Mouse (Mus musculus): ENCODE data around the gene Acot9. TPM values are rescaled to one million over a fixed set of nuclear protein-coding genes. Genes with fewer than 3 reads are reported as not detected.

The Acot9 gene
- 25.2 and 25.9 TPM in 2 replicates for polyA plus RNA-seq (2016; fragmentation: Nextera tagmentation; extraction: Ambion mirVana)

GRCm38 (mm10) chrX:155262235-155262914 lies at the start of gene Acot9:
Gene Acot9 (plus strand): TSS chrX:155262443.
- no peak within 1 kb of the TSS for H3K27ac ChIP-seq
- WGBS = 20% methylated on average over 37 of the region's 37 CpGs

GRCm38 (mm10) chrX:155214291-155215136 lies 47.7 kb upstream of the Acot9 start:
- 0 out of 2 replicates have a peak overlapping the region, but pooled peaks have one; percentile 55 for H3K4me2 ChIP-seq
- 90% methylated on average over 5 of the region's 5 CpGs for WGBS
- no peak for ATAC-seq (ENCODE audit: insufficient number of reproducible peaks, insufficient read depth, low FRiP score, low TSS enrichment, low read depth)
- H3K27me3 ChIP-seq = no peaks in the 10 kb centered on the region
- H3K36me3 ChIP-seq = no peaks in the 10 kb centered on the region
- H3K9me3 ChIP-seq = no peaks in the 10 kb centered on the region
- H3K4me3 ChIP-seq (replicated peaks) = no peak overlapping the region
- H3K27ac ChIP-seq = no peak overlapping the region
- H3K4me1 ChIP-seq (replicated peaks) = no peaks in the 10 kb centered on the region
- no peak overlapping the region for H3K9ac ChIP-seq (replicated peaks)

More at GRCm38 (mm10) chrX:155262235-155262914, at the start of gene Acot9:
- Histone ChIP-seq H3K4me2 (peak within 1 kb of the TSS; percentile 57), H3K27me3 (no peaks in the 10 kb centered on the region), H3K4me1 (replicated peaks) (no peaks in the 10 kb centered on the region), H3K9ac (replicated peaks) (peak within 1 kb of the TSS; percentile 54; the same call in 1 of the 2 replicates), H3K36me3 (no peaks in the 10 kb centered on the region), H3K9me3 (no peaks in the 10 kb centered on the region), H3K4me3 (replicated peaks) (peak within 1 kb of the TSS; percentile 52)
- peak; percentile 99 for ATAC-seq (ENCODE audit: insufficient number of reproducible peaks, insufficient read depth, low FRiP score, low TSS enrichment, low read depth)

GRCm38 (mm10) chrX:155215501-155216248 lies 46.6 kb upstream of the Acot9 start:
- Histone ChIP-seq H3K36me3 (no peaks in the 10 kb centered on the region), H3K9me3 (no peaks in the 10 kb centered on the region), H3K4me1 (replicated peaks) (no peaks in the 10 kb centered on the region), H3K9ac (replicated peaks) (peak overlapping the region; percentile 51), H3K4me2 (peak overlapping the region; percentile 55), H3K27me3 (no peaks in the 10 kb centered on the region), H3K27ac (no peak overlapping the region), H3K4me3 (replicated peaks) (peak overlapping the region; percentile 51)
- WGBS = 24% methylated on average over 24 of the region's 24 CpGs
- peak; percentile 75; the same call in 1 of the 2 replicates for ATAC-seq (ENCODE audit: insufficient number of reproducible peaks, insufficient read depth, low FRiP score, low TSS enrichment, low read depth)

- ATAC-seq (ENCODE audit: insufficient number of reproducible peaks, insufficient read depth, low FRiP score, low TSS enrichment, low read depth) = peak; percentile 93
- 22% methylated on average over 26 of the region's 26 CpGs for WGBS
- Histone ChIP-seq H3K4me2 (peak within 1 kb of the TSS; percentile 55), H3K9me3 (no peaks in the 10 kb centered on the region), H3K36me3 (no peaks in the 10 kb centered on the region), H3K4me3 (replicated peaks) (peak within 1 kb of the TSS; percentile 51), H3K4me1 (replicated peaks) (no peaks in the 10 kb centered on the region), H3K27me3 (no peaks in the 10 kb centered on the region), H3K9ac (replicated peaks) (peak within 1 kb of the TSS; percentile 51), H3K27ac (no peak within 1 kb of the TSS)
Measured at GRCm38 (mm10) chrX:155216271-155216670, 46.0 kb upstream of the Acot9 start, which contains the start of gene Sat1. Gene Sat1 (minus strand): TSS chrX:155216449.

GRCm38 (mm10) chrX:155218277-155218676 lies 44.0 kb upstream of the Acot9 start:
- 80% methylated on average over 2 of the region's 2 CpGs for WGBS
- Histone ChIP-seq H3K4me1 (replicated peaks) (no peaks in the 10 kb centered on the region), H3K27me3 (no peaks in the 10 kb centered on the region), H3K4me2 (no peak overlapping the region), H3K9ac (replicated peaks) (no peak overlapping the region), H3K36me3 (no peaks in the 10 kb centered on the region), H3K4me3 (replicated peaks) (no peak overlapping the region), H3K9me3 (no peaks in the 10 kb centered on the region), H3K27ac (no peak overlapping the region)
- no peak for ATAC-seq (ENCODE audit: insufficient number of reproducible peaks, insufficient read depth, low FRiP score, low TSS enrichment, low read depth)

GRCm38 (mm10) chrX:155256856-155257255 lies 5.4 kb upstream of the Acot9 start:
- Histone ChIP-seq H3K36me3 (no peaks in the 10 kb centered on the region), H3K4me3 (replicated peaks) (no peak overlapping the region), H3K9me3 (no peaks in the 10 kb centered on the region), H3K27ac (no peak overlapping the region), H3K4me2 (no peak overlapping the region), H3K9ac (replicated peaks) (no peak overlapping the region), H3K4me1 (replicated peaks) (no peaks in the 10 kb centered on the region), H3K27me3 (no peaks in the 10 kb centered on the region)
- ATAC-seq (ENCODE audit: insufficient number of reproducible peaks, insufficient read depth, low FRiP score, low TSS enrichment, low read depth) = no peak

- Histone ChIP-seq H3K27me3 (no peaks in the 10 kb centered on the region), H3K4me3 (replicated peaks) (peak overlapping the region; percentile 52), H3K9ac (replicated peaks) (0 out of 2 replicates have a peak overlapping the region, but pooled peaks have one; percentile 54), H3K4me1 (replicated peaks) (no peaks in the 10 kb centered on the region), H3K4me2 (peak overlapping the region; percentile 57), H3K9me3 (no peaks in the 10 kb centered on the region), H3K27ac (no peak overlapping the region), H3K36me3 (no peaks in the 10 kb centered on the region)
- 40% methylated on average over 1 of the region's 1 CpGs for WGBS
- no peak for ATAC-seq (ENCODE audit: insufficient number of reproducible peaks, insufficient read depth, low FRiP score, low TSS enrichment, low read depth)
Measured at GRCm38 (mm10) chrX:155262915-155263252, 641 bp downstream of the Acot9 start.

- Histone ChIP-seq H3K4me3 (replicated peaks) (no peak overlapping the region), H3K9me3 (no peaks in the 10 kb centered on the region), H3K27me3 (no peaks in the 10 kb centered on the region), H3K27ac (no peak overlapping the region), H3K36me3 (no peaks in the 10 kb centered on the region), H3K9ac (replicated peaks) (no peak overlapping the region), H3K4me2 (no peak overlapping the region), H3K4me1 (replicated peaks) (no peaks in the 10 kb centered on the region)
- no peak for ATAC-seq (ENCODE audit: insufficient number of reproducible peaks, insufficient read depth, low FRiP score, low TSS enrichment, low read depth)
- WGBS = 72% methylated on average over 4 of the region's 4 CpGs
Measured at GRCm38 (mm10) chrX:155278483-155278882, 16.2 kb downstream of the Acot9 start.

GRCm38 (mm10) chrX:155280427-155281044 lies 18.3 kb downstream of the Acot9 start:
- no peaks in the 10 kb centered on the region for H3K36me3 ChIP-seq
- no peak overlapping the region for H3K4me3 ChIP-seq (replicated peaks)
- WGBS = 33% methylated on average over 1 of the region's 1 CpGs
- H3K27ac ChIP-seq = no peak overlapping the region
- no peak for ATAC-seq (ENCODE audit: insufficient number of reproducible peaks, insufficient read depth, low FRiP score, low TSS enrichment, low read depth)
- no peaks in the 10 kb centered on the region for H3K27me3 ChIP-seq
- H3K4me1 ChIP-seq (replicated peaks) = no peaks in the 10 kb centered on the region
- no peak overlapping the region for H3K4me2 ChIP-seq
- H3K9me3 ChIP-seq = no peaks in the 10 kb centered on the region
- H3K9ac ChIP-seq (replicated peaks) = no peak overlapping the region

GRCm38 (mm10) chrX:155306390-155306789 lies 44.1 kb downstream of the Acot9 start:
- H3K27me3 ChIP-seq = no peaks in the 10 kb centered on the region
- H3K9ac ChIP-seq (replicated peaks) = no peak overlapping the region
- no peak overlapping the region for H3K27ac ChIP-seq
- H3K9me3 ChIP-seq = no peaks in the 10 kb centered on the region
- 90% methylated on average over 2 of the region's 2 CpGs for WGBS
- ATAC-seq (ENCODE audit: insufficient number of reproducible peaks, insufficient read depth, low FRiP score, low TSS enrichment, low read depth) = no peak
- H3K4me2 ChIP-seq = no peak overlapping the region
- H3K4me3 ChIP-seq (replicated peaks) = no peak overlapping the region
- H3K4me1 ChIP-seq (replicated peaks) = no peaks in the 10 kb centered on the region
- H3K36me3 ChIP-seq = no peaks in the 10 kb centered on the region

All from limb, embryonic 12.5 days (tissue).